In genomic region chr2:139381628-139382027, GRCm38 (mm10) we compare ENCODE assay signal across 8 mouse cellular contexts.
DNase-seq lines count a peak whose midpoint lies in the region; ATAC-seq and TF ChIP-seq lines count a peak whose summit lies in the region.

No protein-coding gene starts in this region.

- 0 out of 2 replicates have a peak, but pooled peaks have one; percentile 32 for ATAC-seq in embryonic facial prominence, embryonic 13.5 days (ENCODE audit: insufficient number of reproducible peaks, insufficient read depth, low FRiP score, low TSS enrichment, low read depth)
- ATAC-seq in heart, postnatal 0 days (ENCODE audit: insufficient read depth, low read depth), result peak; percentile 27; the same call in 1 of the 2 replicates
- peak; percentile 45 for ATAC-seq in liver, embryonic 11.5 days (replicated peaks; ENCODE audit: low FRiP score)
- ATAC-seq in neural tube, embryonic 12.5 days (ENCODE audit: low FRiP score, low read depth), result peak; percentile 92

- H3K4me2 ChIP-seq in embryonic facial prominence, embryonic 13.5 days, result no peak overlapping the region
- no peak overlapping the region for H3K4me2 ChIP-seq in heart, postnatal 0 days (ENCODE audit: low read depth, low read length)
- no peak overlapping the region for H3K4me2 ChIP-seq in liver, embryonic 11.5 days
- no peak overlapping the region for H3K4me2 ChIP-seq in neural tube, embryonic 12.5 days (replicated peaks)

- H3K4me3 ChIP-seq in ES-Bruce4 (ENCODE audit: low read depth, low read length), result no peak overlapping the region
- no peak overlapping the region for H3K4me3 ChIP-seq in embryonic facial prominence, embryonic 13.5 days
- H3K4me3 ChIP-seq in heart, postnatal 0 days (ENCODE audit: low read depth, low read length), result no peak overlapping the region
- H3K4me3 ChIP-seq in liver, embryonic 11.5 days (ENCODE audit: low read depth, low read length), result no peak overlapping the region
- no peak overlapping the region for H3K4me3 ChIP-seq in neural tube, embryonic 12.5 days

- DNase-seq in adrenal gland, postnatal 4 days (ENCODE audit: low spot score in 2 of 2), result peak; percentile 7 to 10
- peak; percentile 62 for DNase-seq in heart, postnatal 0 days (ENCODE audit: low spot score)
- peak; percentile 49 to 74 for DNase-seq in kidney, postnatal 25 days
- peak; percentile 41 for DNase-seq in liver, embryonic 11.5 days (ENCODE audit: low spot score)
- peak; percentile 59 for DNase-seq in thymus, postnatal 4 days

- no peak for TF ChIP-seq POLR2A in ES-Bruce4 (IDR thresholded peaks at IDR 0.05; ENCODE audit: insufficient read depth, low read length)

- no peaks in the 10 kb centered on the region for H3K36me3 ChIP-seq in ES-Bruce4 (ENCODE audit: control insufficient read depth, insufficient read depth, low read length, poor library complexity, severe bottlenecking)
- H3K36me3 ChIP-seq in embryonic facial prominence, embryonic 13.5 days, result no peaks in the 10 kb centered on the region
- no peaks in the 10 kb centered on the region for H3K36me3 ChIP-seq in heart, postnatal 0 days (replicated peaks; ENCODE audit: control insufficient read depth, insufficient read depth, low read length)
- no peaks in the 10 kb centered on the region for H3K36me3 ChIP-seq in liver, embryonic 11.5 days (ENCODE audit: control insufficient read depth, insufficient read depth, low read length)
- no peaks in the 10 kb centered on the region for H3K36me3 ChIP-seq in neural tube, embryonic 12.5 days

- no peaks in the 10 kb centered on the region for H3K9me3 ChIP-seq in ES-Bruce4 (replicated peaks; ENCODE audit: control insufficient read depth, insufficient read depth, low read length, poor library complexity, severe bottlenecking)
- no peaks in the 10 kb centered on the region for H3K9me3 ChIP-seq in embryonic facial prominence, embryonic 13.5 days
- no peaks in the 10 kb centered on the region for H3K9me3 ChIP-seq in heart, postnatal 0 days (replicated peaks; ENCODE audit: control insufficient read depth, low read length)
- H3K9me3 ChIP-seq in liver, embryonic 11.5 days (ENCODE audit: control insufficient read depth, low read length), result no peaks in the 10 kb centered on the region
- H3K9me3 ChIP-seq in neural tube, embryonic 12.5 days, result no peaks in the 10 kb centered on the region

- no peaks in the 10 kb centered on the region for H3K4me1 ChIP-seq in ES-Bruce4 (ENCODE audit: control insufficient read depth, insufficient read depth, low read length)
- no peaks in the 10 kb centered on the region for H3K4me1 ChIP-seq in embryonic facial prominence, embryonic 13.5 days
- no peaks in the 10 kb centered on the region for H3K4me1 ChIP-seq in heart, postnatal 0 days (ENCODE audit: control insufficient read depth, insufficient read depth)
- no peaks in the 10 kb centered on the region for H3K4me1 ChIP-seq in liver, embryonic 11.5 days (replicated peaks; ENCODE audit: control insufficient read depth, insufficient read depth, low read length)
- H3K4me1 ChIP-seq in neural tube, embryonic 12.5 days, result no peaks in the 10 kb centered on the region

- TF ChIP-seq EP300 in ES-Bruce4 (IDR thresholded peaks at IDR 0.05; ENCODE audit: insufficient read depth, low read depth, low read length), result no peak
- TF ChIP-seq EP300 in heart, postnatal 0 days (IDR thresholded peaks at IDR 0.05; ENCODE audit: low read depth), result no peak

- TF ChIP-seq CTCF in ES-Bruce4 (IDR thresholded peaks at IDR 0.05; ENCODE audit: low read depth, low read length), result peak; percentile 38
- TF ChIP-seq CTCF in heart, postnatal 0 days (IDR thresholded peaks at IDR 0.05; ENCODE audit: low read depth), result peak; percentile 86

- no peaks in the 10 kb centered on the region for H3K27me3 ChIP-seq in ES-Bruce4 (ENCODE audit: control insufficient read depth, insufficient read depth, low read length, poor library complexity, severe bottlenecking)
- no peaks in the 10 kb centered on the region for H3K27me3 ChIP-seq in embryonic facial prominence, embryonic 13.5 days
- no peaks in the 10 kb centered on the region for H3K27me3 ChIP-seq in heart, postnatal 0 days (ENCODE audit: control insufficient read depth, insufficient read depth, low read length)
- no peaks in the 10 kb centered on the region for H3K27me3 ChIP-seq in liver, embryonic 11.5 days (replicated peaks; ENCODE audit: control insufficient read depth, insufficient read depth, low read length)
- no peaks in the 10 kb centered on the region for H3K27me3 ChIP-seq in neural tube, embryonic 12.5 days (replicated peaks)

- WGBS in embryonic facial prominence, embryonic 13.5 days, result 2% methylated on average over 1 of the region's 1 CpGs
- 0% methylated on average over 1 of the region's 1 CpGs for WGBS in heart, postnatal 0 days
- 4% methylated on average over 1 of the region's 1 CpGs for WGBS in liver, embryonic 11.5 days
- 0% methylated on average over 1 of the region's 1 CpGs for WGBS in neural tube, embryonic 12.5 days

- H3K27ac ChIP-seq in ES-Bruce4 (ENCODE audit: insufficient read depth, low read length), result no peak overlapping the region
- H3K27ac ChIP-seq in embryonic facial prominence, embryonic 13.5 days, result no peak overlapping the region
- no peak overlapping the region for H3K27ac ChIP-seq in heart, postnatal 0 days (ENCODE audit: low read depth)
- no peak overlapping the region for H3K27ac ChIP-seq in liver, embryonic 11.5 days (ENCODE audit: low read depth, low read length)
- H3K27ac ChIP-seq in neural tube, embryonic 12.5 days, result no peak overlapping the region

- no peak overlapping the region for H3K9ac ChIP-seq in ES-Bruce4 (ENCODE audit: low read depth, poor library complexity, severe bottlenecking)
- H3K9ac ChIP-seq in embryonic facial prominence, embryonic 13.5 days, result no peak overlapping the region
- H3K9ac ChIP-seq in heart, postnatal 0 days (replicated peaks; ENCODE audit: low read depth, low read length), result no peak overlapping the region
- H3K9ac ChIP-seq in liver, embryonic 11.5 days (ENCODE audit: low read depth, low read length), result no peak overlapping the region
- H3K9ac ChIP-seq in neural tube, embryonic 12.5 days, result no peak overlapping the region

Comparison
In these comparisons a context has a peak if more than half of its experiments do, and no peak if none do; other contexts are left out.
1. DNase-seq: peak in every context shown above with its lines; median percentile 62 in heart, postnatal 0 days; 62 in kidney, postnatal 25 days; 59 in thymus, postnatal 4 days; 41 in liver, embryonic 11.5 days; 8 in adrenal gland, postnatal 4 days.
2. ATAC-seq: peak in every context shown above with its lines; median percentile 92 in neural tube, embryonic 12.5 days; 45 in liver, embryonic 11.5 days; 32 in embryonic facial prominence, embryonic 13.5 days; 27 in heart, postnatal 0 days.